Mouse (Mus musculus) testis, adult 2 months (tissue): ENCODE data around the gene Apobec4. TPM values are rescaled to one million over a fixed set of nuclear protein-coding genes. Genes with fewer than 3 reads are reported as not detected.
A peak's percentile ranks its signal among the peaks of the same experiment; 100 is the strongest.

Source experiments
- H3K27ac ChIP-seq: fragments of 200-500 bp; 2 replicates; pipeline ENCODE4 v1.5.1; 2012; ENCODE audit warnings: low read depth, low read length; ENCODE audit not compliant: control insufficient read depth, insufficient read depth
- H3K27me3 ChIP-seq: fragments of 200-500 bp; 2 replicates; pipeline ENCODE4 v1.6.1; 2012; ENCODE audit warnings: mild to moderate bottlenecking, low read length, moderate library complexity; ENCODE audit not compliant: control insufficient read depth, insufficient read depth
- H3K36me3 ChIP-seq: fragments of 200-500 bp; 2 replicates; pipeline ENCODE4 v1.6.1; 2012; ENCODE audit warnings: mild to moderate bottlenecking, low read length; ENCODE audit not compliant: control insufficient read depth, insufficient read depth
- H3K4me1 ChIP-seq: fragments of 200-500 bp; 2 replicates; pipeline ENCODE4 v1.6.1; 2012; ENCODE audit warnings: low read length; ENCODE audit not compliant: control insufficient read depth, insufficient read depth
- H3K4me3 ChIP-seq: fragments of 200-500 bp; 2 replicates; pipeline ENCODE4 v1.5.1; 2012; ENCODE audit warnings: low read depth, mild to moderate bottlenecking, low read length, moderate library complexity, mixed read lengths; ENCODE audit not compliant: control insufficient read depth
- CTCF ChIP-seq: fragments of 200-500 bp; IDR thresholded peaks from 2 replicates; pipeline ENCODE4 v1.5.1; 2012; ENCODE audit warnings: low read depth, mild to moderate bottlenecking, inconsistent platforms, low read length, moderate library complexity; ENCODE audit not compliant: control insufficient read depth, insufficient read depth, insufficient replicate concordance
- POLR2A ChIP-seq: fragments of 200-500 bp; IDR thresholded peaks from 2 replicates; pipeline ENCODE4 v1.6.1; 2012; ENCODE audit warnings: low read depth, mild to moderate bottlenecking, inconsistent platforms, low read length, moderate library complexity; ENCODE audit not compliant: control insufficient read depth
- polyA plus RNA-seq: library from polyadenylated mRNA; depleted of rRNA; stranded (reverse); fragments of >200 nt; gene quantifications from 2 replicates; pipeline ENCODE4 v1.2.3, GENCODE M21; 2012

Apobec4 gene
- polyA plus RNA-seq, 1 experiment: 62.1 TPM

DNA sequence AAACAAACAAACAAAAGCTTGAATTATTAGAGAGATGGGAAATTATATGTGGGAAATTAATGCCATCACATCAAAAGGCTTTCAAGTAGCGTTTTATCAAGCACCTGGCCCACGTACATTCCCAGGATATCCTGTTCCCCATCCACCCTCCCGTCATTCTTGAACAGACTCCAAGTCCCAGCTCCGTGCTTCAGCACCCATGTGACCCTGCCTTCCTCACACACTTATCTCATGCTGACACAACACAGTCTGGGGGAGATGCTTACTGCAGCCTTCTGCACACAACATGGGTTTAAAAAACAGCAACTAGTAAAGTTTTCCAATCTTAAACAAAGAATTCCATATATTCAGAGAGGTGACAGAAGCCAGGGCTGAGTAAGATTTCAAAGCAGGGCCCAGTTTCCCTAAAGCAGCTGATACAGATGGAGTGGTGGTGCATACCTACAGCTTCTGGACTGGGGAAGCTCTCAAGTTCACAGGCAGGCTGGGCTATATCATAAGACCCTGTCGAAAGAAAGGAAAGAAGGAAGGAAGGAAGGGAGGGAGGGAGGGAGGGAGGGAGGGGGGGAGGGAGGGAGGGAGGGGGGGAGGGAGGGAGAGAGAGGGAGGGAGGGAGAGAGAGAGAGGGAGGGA, 22.6 kb upstream of the Apobec4 start:
- Histone ChIP-seq H3K27ac (no peak overlapping the region), H3K4me1 (peaks cover 3% of the 10 kb centered on the region; the same call in 1 of the 2 replicates), H3K27me3 (no peaks in the 10 kb centered on the region), H3K36me3 (no peaks in the 10 kb centered on the region), H3K4me3 (no peak overlapping the region)
- no peak for TF ChIP-seq POLR2A

DNA sequence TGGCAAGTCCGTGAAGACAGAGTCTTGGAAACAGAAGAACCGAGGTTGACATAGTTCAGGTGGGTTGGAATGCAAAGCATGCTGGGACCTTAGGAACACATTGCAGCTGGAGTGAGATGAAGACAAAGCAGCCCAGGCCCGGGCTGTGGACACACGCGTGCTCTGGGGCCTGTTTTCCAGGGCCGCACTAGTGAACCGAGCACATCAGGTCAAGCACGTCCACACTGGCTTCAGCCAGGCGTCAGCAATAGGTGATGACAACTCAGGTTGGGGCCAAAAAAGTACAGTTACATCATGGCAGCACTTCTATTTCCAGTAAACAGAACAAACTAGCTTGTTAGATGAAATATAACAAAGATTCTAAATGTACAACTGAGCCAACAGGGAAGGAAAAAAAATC, 11.6 kb upstream of the Apobec4 start:
- no peaks in the 10 kb centered on the region for H3K4me1 ChIP-seq
- no peaks in the 10 kb centered on the region for H3K36me3 ChIP-seq
- no peak overlapping the region for H3K27ac ChIP-seq
- no peaks in the 10 kb centered on the region for H3K27me3 ChIP-seq
- TF ChIP-seq CTCF (no peak), POLR2A (no peak)
- H3K4me3 ChIP-seq: no peak overlapping the region

DNA sequence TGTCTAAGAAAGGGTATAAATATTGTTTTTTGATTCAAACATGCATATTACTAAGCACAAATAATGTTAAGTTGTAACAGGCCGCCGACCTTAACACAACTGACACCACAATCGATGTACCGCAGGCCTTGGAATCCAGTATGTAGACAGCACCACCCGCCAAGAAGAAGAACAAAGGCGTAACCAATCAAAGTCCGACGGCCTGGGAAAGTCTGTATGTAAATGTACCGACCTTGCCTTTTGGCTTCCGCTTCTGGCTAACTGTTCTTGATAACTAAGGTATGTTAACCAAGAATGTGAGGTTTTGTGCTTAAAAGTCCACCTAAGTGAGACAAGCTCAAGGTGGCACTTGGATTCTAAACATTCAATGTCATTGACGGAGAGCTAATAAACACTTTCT, 11.0 kb upstream of the Apobec4 start:
- H3K27ac ChIP-seq: no peak overlapping the region
- H3K27me3 ChIP-seq: no peaks in the 10 kb centered on the region
- no peaks in the 10 kb centered on the region for H3K4me1 ChIP-seq
- TF ChIP-seq POLR2A (no peak), CTCF (no peak)
- no peak overlapping the region for H3K4me3 ChIP-seq
- no peaks in the 10 kb centered on the region for H3K36me3 ChIP-seq

DNA sequence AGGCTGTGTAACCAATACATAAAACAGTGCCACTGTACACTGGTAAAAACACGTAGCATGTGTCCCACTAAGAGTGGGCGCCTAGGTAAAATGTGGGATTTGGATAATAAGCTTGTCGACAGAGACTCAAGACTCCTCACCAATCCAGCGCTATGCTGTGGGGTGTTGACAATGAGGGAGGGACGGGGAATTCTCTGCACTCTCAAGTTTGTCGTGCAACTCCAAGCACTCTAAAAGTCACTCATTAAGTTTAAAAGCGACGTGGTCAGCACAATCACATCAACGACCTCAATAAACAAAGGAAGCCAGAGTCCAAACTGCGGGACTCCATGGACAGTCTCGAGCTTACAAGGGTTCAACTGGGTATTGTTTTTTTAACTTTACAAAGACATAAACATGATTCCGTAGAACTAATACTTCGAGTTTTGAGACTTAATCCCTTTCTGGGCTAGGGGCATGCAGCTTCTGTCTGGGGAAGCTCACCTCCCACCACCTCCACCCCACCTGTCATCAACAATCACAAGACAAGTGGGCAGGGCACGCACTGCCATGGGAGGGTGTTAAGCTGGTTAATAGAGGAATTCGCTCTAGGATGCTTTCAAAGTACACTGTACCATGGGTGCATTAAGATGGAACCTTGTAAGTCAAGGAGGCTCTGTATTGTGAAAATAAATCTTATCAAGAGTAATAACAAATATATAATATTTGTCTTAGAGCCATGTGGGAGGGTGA, 7.1 kb upstream of the Apobec4 start:
- no peaks in the 10 kb centered on the region for H3K27me3 ChIP-seq
- H3K27ac ChIP-seq: no peak overlapping the region
- no peak overlapping the region for H3K4me3 ChIP-seq
- H3K36me3 ChIP-seq: no peaks in the 10 kb centered on the region
- no peaks in the 10 kb centered on the region for H3K4me1 ChIP-seq
- no peak for TF ChIP-seq CTCF
- TF ChIP-seq POLR2A: no peak

DNA sequence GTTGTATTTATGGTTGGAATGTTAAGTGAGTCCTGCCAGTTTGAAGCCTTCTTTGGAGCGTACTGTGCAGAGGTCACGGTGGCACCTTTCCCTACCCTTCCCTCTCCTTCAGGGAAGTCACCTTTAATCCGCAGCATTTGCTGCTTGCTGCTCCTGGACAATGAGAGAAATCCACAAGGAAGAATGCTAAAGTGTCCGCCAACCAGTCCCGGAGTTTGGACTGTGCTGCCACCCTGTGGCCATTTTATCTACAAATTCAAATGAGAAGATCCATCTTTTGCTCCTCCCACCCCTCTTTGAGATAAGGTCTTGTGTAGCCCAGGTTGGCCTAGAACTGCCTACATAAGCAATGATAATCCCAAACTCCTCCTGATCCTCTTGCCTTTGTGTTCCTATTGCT, 3.9 kb upstream of the Apobec4 start:
- no peaks in the 10 kb centered on the region for H3K36me3 ChIP-seq
- TF ChIP-seq CTCF: peak; percentile 45; the same call in 1 of the 2 replicates
- no peak for TF ChIP-seq POLR2A
- H3K27me3 ChIP-seq: no peaks in the 10 kb centered on the region
- H3K4me3 ChIP-seq: no peak overlapping the region
- H3K27ac ChIP-seq: no peak overlapping the region
- H3K4me1 ChIP-seq: peaks cover 2% of the 10 kb centered on the region; the same call in 1 of the 2 replicates

DNA sequence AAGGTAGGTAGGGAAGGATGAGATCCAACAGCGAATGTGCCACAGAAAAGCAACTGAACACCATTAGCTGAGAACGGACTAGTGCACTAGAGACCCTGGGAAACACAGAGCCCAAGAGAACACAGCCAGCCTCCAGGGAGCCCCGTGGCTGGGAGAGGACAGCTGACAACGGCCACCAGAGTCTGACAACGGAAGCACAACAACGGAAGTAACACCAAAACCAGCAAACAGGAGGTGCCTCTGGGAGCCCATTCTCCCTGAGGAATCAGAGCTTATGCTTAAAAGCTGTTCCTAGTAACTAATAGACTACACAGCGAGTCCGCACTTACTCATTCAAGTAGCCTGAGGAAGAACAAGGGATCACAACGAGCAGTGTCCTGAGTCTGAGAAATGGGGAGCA, 1.1 kb upstream of the Apobec4 start:
- H3K36me3 ChIP-seq: no peaks in the 10 kb centered on the region
- peak overlapping the region; percentile 82 for H3K4me3 ChIP-seq
- peaks cover 2% of the 10 kb centered on the region; the same call in 1 of the 2 replicates for H3K4me1 ChIP-seq
- no peaks in the 10 kb centered on the region for H3K27me3 ChIP-seq
- TF ChIP-seq CTCF (no peak), POLR2A (no peak)
- H3K27ac ChIP-seq: no peak overlapping the region; the same call in 1 of the 2 replicates

DNA sequence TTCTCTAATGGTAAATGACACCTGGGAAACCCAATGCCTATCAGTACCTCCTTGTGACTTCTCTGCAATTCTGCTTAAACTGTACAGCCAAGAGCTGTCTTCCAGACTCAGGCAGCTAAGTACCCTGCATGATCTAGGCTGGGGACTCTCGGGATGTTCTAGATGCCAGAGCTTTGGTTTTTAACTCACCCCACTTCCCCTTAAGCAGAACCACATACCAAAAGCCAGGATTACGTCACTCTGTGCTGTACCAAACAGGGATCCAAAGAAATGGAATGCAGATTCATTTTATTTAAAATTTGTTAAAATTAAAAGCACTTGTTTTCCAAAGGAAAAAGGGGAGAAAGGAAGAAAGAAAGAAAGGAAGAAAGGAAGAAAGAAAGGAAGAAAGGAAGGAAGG, 11.4 kb downstream of the Apobec4 start:
- no peak for TF ChIP-seq CTCF
- no peak for TF ChIP-seq POLR2A
- no peaks in the 10 kb centered on the region for H3K36me3 ChIP-seq

More for the DNA sequence above, 11.4 kb downstream of the Apobec4 start:
- Histone ChIP-seq H3K4me3 (no peak overlapping the region), H3K27ac (no peak overlapping the region), H3K27me3 (no peaks in the 10 kb centered on the region), H3K4me1 (no peaks in the 10 kb centered on the region)
